Mouse (Mus musculus) liver, postnatal 0 days (tissue): ENCODE measurements around the gene D430019H16Rik.

Experiments used
- CTCF ChIP-seq: sonication (generic); IDR thresholded peaks from 2 replicates; pipeline ENCODE4 v1.5.1; 2016; ENCODE audit warnings: antibody characterized with exemption, low read depth
- EP300 ChIP-seq: IDR thresholded peaks from 2 replicates; pipeline ENCODE4 v1.6.1; 2016; ENCODE audit warnings: antibody characterized with exemption, low read depth, mild to moderate bottlenecking

DNA sequence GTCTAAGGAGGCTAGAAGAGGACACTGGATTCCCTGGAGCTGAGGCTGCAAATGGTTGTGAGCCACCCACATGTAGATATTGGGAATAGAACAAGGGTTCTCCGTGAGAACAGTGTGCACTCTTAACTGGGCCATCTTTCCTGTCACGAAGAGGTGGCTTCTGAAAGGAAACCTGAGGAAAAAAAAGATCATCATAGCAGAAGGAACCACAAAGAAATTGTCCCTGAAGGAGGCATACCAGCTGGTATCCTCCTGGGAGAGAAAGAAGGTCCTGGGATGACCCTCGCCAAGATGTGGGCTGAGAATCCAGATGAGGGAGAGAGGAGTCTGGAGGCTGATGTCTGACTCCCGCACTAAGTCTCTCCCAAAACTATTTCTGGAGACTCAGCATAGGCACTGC lies 4.4 kb upstream of the D430019H16Rik start:
- TF ChIP-seq CTCF (no peak), EP300 (no peak)
